Mouse (Mus musculus): ENCODE data around the gene Krtap5-3. TPM values are rescaled to one million over a fixed set of nuclear protein-coding genes. Genes with fewer than 3 reads are reported as not detected.
"Not testable (repeated sequence)": the region's sequence is repeated elsewhere in the genome, so short reads cannot be mapped to it uniquely, and the experiment has no call there.

The Krtap5-3 gene
- not detected in 2 replicates for polyA plus RNA-seq (2014; fragmentation: Nextera tagmentation; extraction: Ambion mirVana)

GRCm38 (mm10) chr7:142201064-142201463, at the start of gene Krtap5-3:
TSS of gene Krtap5-3 (plus strand) at chr7:142201364.
- Histone ChIP-seq H3K27ac (replicated peaks in 1 of 2; ENCODE audit: control insufficient read depth in 1 of 2, insufficient read depth in 1 of 2, low read depth in 2 of 2, low read length in 2 of 2) (no peak within 1 kb of the TSS), H3K4me1 (ENCODE audit: control insufficient read depth in 2 of 2, insufficient read depth in 2 of 2, low read length in 2 of 2) (no peaks in the 10 kb centered on the region), H3K9ac (ENCODE audit: low read length) (no peak within 1 kb of the TSS), H3K9me3 (ENCODE audit: control insufficient read depth, low read length) (no peaks in the 10 kb centered on the region), H3K36me3 (ENCODE audit: control insufficient read depth, insufficient read depth, low read length) (no peaks in the 10 kb centered on the region), H3K4me3 (ENCODE audit: control insufficient read depth in 1 of 2, insufficient read depth in 1 of 2, low read depth in 1 of 2, low read length in 2 of 2) (no peak within 1 kb of the TSS), H3K4me2 (ENCODE audit: low read length) (no peak within 1 kb of the TSS), H3K27me3 (ENCODE audit: control insufficient read depth, insufficient read depth, low read length) (no peaks in the 10 kb centered on the region)
- WGBS: 57% methylated on average over 1 of the region's 1 CpGs
- ATAC-seq (ENCODE audit: insufficient number of reproducible peaks, insufficient read depth, low FRiP score, low read depth): no peak

DNA sequence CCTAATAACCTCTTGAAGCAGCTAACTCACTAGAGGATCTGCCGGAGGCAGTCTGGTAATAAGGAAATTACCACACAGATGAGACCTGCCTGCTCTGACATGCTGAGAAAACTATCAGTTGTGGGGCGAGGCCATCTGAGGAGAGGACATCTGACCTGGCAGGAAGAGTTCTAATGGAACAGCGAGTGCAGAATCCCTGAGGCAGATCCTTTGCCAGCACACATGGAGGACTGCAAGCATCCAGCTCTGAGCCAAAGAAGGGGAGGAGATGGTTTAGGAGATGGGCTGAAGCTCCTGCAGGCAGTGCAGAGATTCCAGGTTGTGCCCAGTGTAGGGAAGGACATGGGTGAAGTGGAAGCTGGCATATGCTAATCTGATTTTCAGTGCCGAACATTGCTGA, 49.0 kb upstream of the Krtap5-3 start:
- WGBS: 69% methylated on average over 4 of the region's 4 CpGs
- Histone ChIP-seq H3K36me3 (ENCODE audit: control insufficient read depth, insufficient read depth, low read length) (no peaks in the 10 kb centered on the region), H3K27me3 (ENCODE audit: control insufficient read depth, insufficient read depth, low read length) (no peaks in the 10 kb centered on the region), H3K9ac (ENCODE audit: low read length) (no peak overlapping the region), H3K9me3 (ENCODE audit: control insufficient read depth, low read length) (no peaks in the 10 kb centered on the region), H3K4me1 (ENCODE audit: control insufficient read depth in 2 of 2, insufficient read depth in 2 of 2, low read length in 2 of 2) (no peaks in the 10 kb centered on the region), H3K4me2 (ENCODE audit: low read length) (no peak overlapping the region), H3K27ac (replicated peaks in 1 of 2; ENCODE audit: control insufficient read depth in 1 of 2, insufficient read depth in 1 of 2, low read depth in 2 of 2, low read length in 2 of 2) (no peak overlapping the region), H3K4me3 (ENCODE audit: control insufficient read depth in 1 of 2, insufficient read depth in 1 of 2, low read depth in 1 of 2, low read length in 2 of 2) (no peak overlapping the region)
- no peak for ATAC-seq (ENCODE audit: insufficient number of reproducible peaks, insufficient read depth, low FRiP score, low read depth)

GRCm38 (mm10) chr7:142155308-142155707, 45.9 kb upstream of the Krtap5-3 start:
- Histone ChIP-seq H3K36me3 (ENCODE audit: control insufficient read depth, insufficient read depth, low read length) (no peaks in the 10 kb centered on the region), H3K27me3 (ENCODE audit: control insufficient read depth, insufficient read depth, low read length) (no peaks in the 10 kb centered on the region), H3K4me1 (ENCODE audit: control insufficient read depth in 2 of 2, insufficient read depth in 2 of 2, low read length in 2 of 2) (no peaks in the 10 kb centered on the region), H3K27ac (replicated peaks in 1 of 2; ENCODE audit: control insufficient read depth in 1 of 2, insufficient read depth in 1 of 2, low read depth in 2 of 2, low read length in 2 of 2) (no peak overlapping the region), H3K9me3 (ENCODE audit: control insufficient read depth, low read length) (no peaks in the 10 kb centered on the region), H3K4me3 (ENCODE audit: control insufficient read depth in 1 of 2, insufficient read depth in 1 of 2, low read depth in 1 of 2, low read length in 2 of 2) (no peak overlapping the region), H3K9ac (ENCODE audit: low read length) (no peak overlapping the region), H3K4me2 (ENCODE audit: low read length) (no peak overlapping the region)
- no peak for ATAC-seq (ENCODE audit: insufficient number of reproducible peaks, insufficient read depth, low FRiP score, low read depth)
- 44% methylated on average over 1 of the region's 1 CpGs for WGBS

- H3K9ac ChIP-seq (ENCODE audit: low read length); H3K4me1 ChIP-seq (ENCODE audit: control insufficient read depth in 2 of 2, insufficient read depth in 2 of 2, low read length in 2 of 2); H3K27ac ChIP-seq (replicated peaks in 1 of 2; ENCODE audit: control insufficient read depth in 1 of 2, insufficient read depth in 1 of 2, low read depth in 2 of 2, low read length in 2 of 2); H3K36me3 ChIP-seq (ENCODE audit: control insufficient read depth, insufficient read depth, low read length); H3K4me2 ChIP-seq (ENCODE audit: low read length); ATAC-seq (ENCODE audit: insufficient number of reproducible peaks, insufficient read depth, low FRiP score, low read depth); H3K4me3 ChIP-seq (ENCODE audit: control insufficient read depth in 1 of 2, insufficient read depth in 1 of 2, low read depth in 1 of 2, low read length in 2 of 2); H3K9me3 ChIP-seq (ENCODE audit: control insufficient read depth, low read length); H3K27me3 ChIP-seq (ENCODE audit: control insufficient read depth, insufficient read depth, low read length): not testable (repeated sequence)
- 36% methylated on average over 2 of the region's 2 CpGs for WGBS
Measured at GRCm38 (mm10) chr7:142157013-142157412, 44.2 kb upstream of the Krtap5-3 start, which contains the start of gene Gm29735. TSS of gene Gm29735 (minus strand) at chr7:142157113.

- Histone ChIP-seq H3K9ac (ENCODE audit: low read length) (no peak overlapping the region), H3K27ac (replicated peaks in 1 of 2; ENCODE audit: control insufficient read depth in 1 of 2, insufficient read depth in 1 of 2, low read depth in 2 of 2, low read length in 2 of 2) (no peak overlapping the region), H3K4me3 (ENCODE audit: control insufficient read depth in 1 of 2, insufficient read depth in 1 of 2, low read depth in 1 of 2, low read length in 2 of 2) (no peak overlapping the region), H3K9me3 (ENCODE audit: control insufficient read depth, low read length) (no peaks in the 10 kb centered on the region), H3K4me2 (ENCODE audit: low read length) (no peak overlapping the region), H3K4me1 (ENCODE audit: control insufficient read depth in 2 of 2, insufficient read depth in 2 of 2, low read length in 2 of 2) (no peaks in the 10 kb centered on the region), H3K27me3 (ENCODE audit: control insufficient read depth, insufficient read depth, low read length) (no peaks in the 10 kb centered on the region; the same call in 1 of the 2 replicates), H3K36me3 (ENCODE audit: control insufficient read depth, insufficient read depth, low read length) (no peaks in the 10 kb centered on the region)
- WGBS: 80% methylated on average over 3 of the region's 3 CpGs
- no peak for ATAC-seq (ENCODE audit: insufficient number of reproducible peaks, insufficient read depth, low FRiP score, low read depth)
Measured at GRCm38 (mm10) chr7:142159366-142159765, 41.8 kb upstream of the Krtap5-3 start.

- H3K4me1 ChIP-seq (ENCODE audit: control insufficient read depth in 2 of 2, insufficient read depth in 2 of 2, low read length in 2 of 2); H3K9me3 ChIP-seq (ENCODE audit: control insufficient read depth, low read length); H3K9ac ChIP-seq (ENCODE audit: low read length); H3K36me3 ChIP-seq (ENCODE audit: control insufficient read depth, insufficient read depth, low read length); H3K4me3 ChIP-seq (ENCODE audit: control insufficient read depth in 1 of 2, insufficient read depth in 1 of 2, low read depth in 1 of 2, low read length in 2 of 2); H3K27me3 ChIP-seq (ENCODE audit: control insufficient read depth, insufficient read depth, low read length); H3K4me2 ChIP-seq (ENCODE audit: low read length); ATAC-seq (ENCODE audit: insufficient number of reproducible peaks, insufficient read depth, low FRiP score, low read depth); H3K27ac ChIP-seq (replicated peaks in 1 of 2; ENCODE audit: control insufficient read depth in 1 of 2, insufficient read depth in 1 of 2, low read depth in 2 of 2, low read length in 2 of 2): not testable (repeated sequence)
Measured at GRCm38 (mm10) chr7:142165639-142166038, 35.5 kb upstream of the Krtap5-3 start, which contains the start of gene Gm4553. TSS of gene Gm4553 (minus strand) at chr7:142165739.

DNA sequence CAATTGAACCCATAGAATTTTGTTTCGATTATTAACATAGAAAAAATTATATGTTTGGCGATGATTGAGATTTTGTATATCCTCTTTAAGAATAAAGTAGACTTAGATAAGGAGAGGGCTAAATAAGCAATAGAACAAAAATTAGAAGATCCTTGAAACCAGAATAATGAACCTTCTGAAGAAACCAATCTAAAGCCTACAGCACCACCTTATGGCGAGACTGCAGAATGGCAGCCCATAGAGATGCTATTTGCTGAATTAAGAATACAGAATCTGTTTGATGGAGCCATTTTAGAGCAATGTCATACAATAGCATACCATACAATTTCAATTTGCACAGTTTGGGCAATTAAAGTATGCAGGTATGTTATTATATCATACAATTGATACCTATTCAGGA, 31.3 kb upstream of the Krtap5-3 start:
- H3K9me3 ChIP-seq (ENCODE audit: control insufficient read depth, low read length): no peaks in the 10 kb centered on the region
- ATAC-seq (ENCODE audit: insufficient number of reproducible peaks, insufficient read depth, low FRiP score, low read depth): no peak
- H3K27ac ChIP-seq (replicated peaks in 1 of 2; ENCODE audit: control insufficient read depth in 1 of 2, insufficient read depth in 1 of 2, low read depth in 2 of 2, low read length in 2 of 2): no peak overlapping the region
- no peak overlapping the region for H3K4me3 ChIP-seq (ENCODE audit: control insufficient read depth in 1 of 2, insufficient read depth in 1 of 2, low read depth in 1 of 2, low read length in 2 of 2)
- WGBS: 46% methylated on average over 3 of the region's 3 CpGs
- no peaks in the 10 kb centered on the region for H3K4me1 ChIP-seq (ENCODE audit: control insufficient read depth in 2 of 2, insufficient read depth in 2 of 2, low read length in 2 of 2)
- H3K27me3 ChIP-seq (ENCODE audit: control insufficient read depth, insufficient read depth, low read length): peaks cover 4% of the 10 kb centered on the region; the same call in 1 of the 2 replicates
- no peaks in the 10 kb centered on the region for H3K36me3 ChIP-seq (ENCODE audit: control insufficient read depth, insufficient read depth, low read length)
- H3K4me2 ChIP-seq (ENCODE audit: low read length): no peak overlapping the region
- H3K9ac ChIP-seq (ENCODE audit: low read length): no peak overlapping the region

- H3K36me3 ChIP-seq (ENCODE audit: control insufficient read depth, insufficient read depth, low read length); H3K4me1 ChIP-seq (ENCODE audit: control insufficient read depth in 2 of 2, insufficient read depth in 2 of 2, low read length in 2 of 2); H3K9me3 ChIP-seq (ENCODE audit: control insufficient read depth, low read length); H3K4me3 ChIP-seq (ENCODE audit: control insufficient read depth in 1 of 2, insufficient read depth in 1 of 2, low read depth in 1 of 2, low read length in 2 of 2); H3K27ac ChIP-seq (replicated peaks in 1 of 2; ENCODE audit: control insufficient read depth in 1 of 2, insufficient read depth in 1 of 2, low read depth in 2 of 2, low read length in 2 of 2); ATAC-seq (ENCODE audit: insufficient number of reproducible peaks, insufficient read depth, low FRiP score, low read depth); H3K27me3 ChIP-seq (ENCODE audit: control insufficient read depth, insufficient read depth, low read length); H3K4me2 ChIP-seq (ENCODE audit: low read length); H3K9ac ChIP-seq (ENCODE audit: low read length): not testable (repeated sequence)
Measured at GRCm38 (mm10) chr7:142175905-142176304, 25.3 kb upstream of the Krtap5-3 start, which contains the start of gene Krtap5-2. TSS of gene Krtap5-2 (minus strand) at chr7:142176005.

Data from heart, embryonic 14.5 days (tissue).